Mouse (Mus musculus) liver, embryonic 14.5 days (tissue): ENCODE measurements at regions not wholly inside any gene's neighbourhood (a gene's known extent, or its start where the extent isn't known, plus 50 kb on each side); places are given as distances from the start of the nearest gene placed in this dataset.

ENCODE experiments used
- ATAC-seq: fragments of 200-750 bp; cut with Nextera tagmentation; 2 replicates; pipeline ENCODE4 v1.8.0; 2017; ENCODE audit warnings: moderate number of reproducible peaks, mild to moderate bottlenecking, moderate library complexity; ENCODE audit not compliant: insufficient read depth
- DNase-seq, 3 experiments: peaks; one replicate each; pipeline ENCODE4 v3.0.0-alpha.2; 2012 to 2013; ENCODE audit warnings: low read depth in 3 of 3, low spot score in 3 of 3
- H3K27ac ChIP-seq: fragments of 300-500 bp; sonication (generic); 2 replicates; pipeline ENCODE4 v1.5.1; 2014; ENCODE audit warnings: moderate library complexity, mild to moderate bottlenecking, control low read depth, inconsistent platforms
- H3K27me3 ChIP-seq: fragments of 300-500 bp; sonication (generic); 2 replicates; pipeline ENCODE4 v1.6.1; 2014; ENCODE audit warnings: mild to moderate bottlenecking, low read length, moderate library complexity; ENCODE audit not compliant: control insufficient read depth, insufficient read depth
- H3K36me3 ChIP-seq: fragments of 300-500 bp; sonication (generic); replicated peaks from 2 replicates; pipeline ENCODE4 v1.6.1; 2014; ENCODE audit warnings: low read depth; ENCODE audit not compliant: control insufficient read depth, insufficient read depth
- H3K4me1 ChIP-seq, 2 experiments: fragments of 200-500 bp in 1 of 2; fragments of 300-500 bp in 1 of 2; sonication (generic) in 1 of 2; replicated peaks; 2 replicates each; pipeline ENCODE4 v1.6.1; 2012 to 2014; ENCODE audit warnings: antibody characterized with exemption in 1 of 2, inconsistent platforms in 1 of 2, low read length in 1 of 2; ENCODE audit not compliant: control insufficient read depth in 2 of 2, insufficient read depth in 2 of 2
- H3K4me2 ChIP-seq: fragments of 300-500 bp; sonication (generic); 2 replicates; pipeline ENCODE4 v1.6.1; 2014; ENCODE audit warnings: low read depth, mild to moderate bottlenecking, control low read depth, moderate library complexity
- H3K4me3 ChIP-seq, 2 experiments: fragments of 200-500 bp in 1 of 2; fragments of 300-500 bp in 1 of 2; sonication (generic) in 1 of 2; 2 replicates each; pipeline ENCODE4 v1.5.1; 2012 to 2014; ENCODE audit warnings: low read depth in 2 of 2, low read length in 2 of 2, mild to moderate bottlenecking in 2 of 2, control low read depth in 1 of 2, inconsistent platforms in 1 of 2, moderate library complexity in 1 of 2; ENCODE audit not compliant: insufficient read depth in 1 of 2
- H3K9ac ChIP-seq: fragments of 300-500 bp; sonication (generic); replicated peaks from 2 replicates; pipeline ENCODE4 v1.6.1; 2014; ENCODE audit warnings: mild to moderate bottlenecking, control low read depth, moderate library complexity
- H3K9me3 ChIP-seq: fragments of 300-500 bp; sonication (generic); 2 replicates; pipeline ENCODE4 v1.6.1; 2016; ENCODE audit warnings: low read length, mixed read lengths; ENCODE audit not compliant: control insufficient read depth
- CTCF ChIP-seq: IDR thresholded peaks from 2 replicates; pipeline ENCODE4 v1.5.1; 2016; ENCODE audit warnings: antibody characterized with exemption, low read depth, control low read depth
- EP300 ChIP-seq: IDR thresholded peaks from 2 replicates; pipeline ENCODE4 v1.6.1; 2016; ENCODE audit warnings: antibody characterized with exemption, low read depth
- WGBS: fragments of 180-500 bp; shearing (Covaris S2); extraction: QIAGEN DNeasy Blood & Tissue Kit; methylation state at CpG from one replicate; pipeline ENCODE4 v1.1.7; 2014; ENCODE audit not compliant: insufficient replicate concordance; 5-methylcytosine and 5-hydroxymethylcytosine counted together

DNA sequence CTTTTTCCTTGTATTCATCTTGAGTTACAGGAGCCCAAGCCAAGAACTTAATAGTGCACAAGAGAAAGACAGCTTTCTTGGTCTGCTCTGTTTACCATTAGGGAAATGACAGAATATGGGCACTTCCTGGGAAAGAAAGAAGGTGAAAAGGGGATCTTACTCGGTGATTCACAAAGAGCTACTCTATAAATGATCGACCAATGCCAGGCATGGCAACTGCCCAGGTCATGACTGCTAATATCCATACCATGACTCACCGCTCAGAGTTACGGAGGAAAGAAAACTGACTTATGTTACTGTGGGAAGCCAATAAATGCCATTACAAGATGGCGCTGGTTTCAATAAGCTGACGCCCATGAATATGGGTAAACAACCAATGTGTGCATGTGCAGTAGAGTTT, 204.1 kb upstream of the Prok2 start:
- H3K4me2 ChIP-seq: no peak overlapping the region
- TF ChIP-seq EP300 (no peak), CTCF (no peak)
- WGBS: 79% methylated on average over 6 of the region's 6 CpGs
- ATAC-seq (no peak), DNase-seq (no peak)
- no peaks in the 10 kb centered on the region for H3K36me3 ChIP-seq
- no peaks in the 10 kb centered on the region for H3K27me3 ChIP-seq
- no peak overlapping the region for H3K4me3 ChIP-seq
- no peak overlapping the region for H3K27ac ChIP-seq
- H3K9me3 ChIP-seq: no peaks in the 10 kb centered on the region
- no peaks in the 10 kb centered on the region for H3K4me1 ChIP-seq
- no peak overlapping the region for H3K9ac ChIP-seq

DNA sequence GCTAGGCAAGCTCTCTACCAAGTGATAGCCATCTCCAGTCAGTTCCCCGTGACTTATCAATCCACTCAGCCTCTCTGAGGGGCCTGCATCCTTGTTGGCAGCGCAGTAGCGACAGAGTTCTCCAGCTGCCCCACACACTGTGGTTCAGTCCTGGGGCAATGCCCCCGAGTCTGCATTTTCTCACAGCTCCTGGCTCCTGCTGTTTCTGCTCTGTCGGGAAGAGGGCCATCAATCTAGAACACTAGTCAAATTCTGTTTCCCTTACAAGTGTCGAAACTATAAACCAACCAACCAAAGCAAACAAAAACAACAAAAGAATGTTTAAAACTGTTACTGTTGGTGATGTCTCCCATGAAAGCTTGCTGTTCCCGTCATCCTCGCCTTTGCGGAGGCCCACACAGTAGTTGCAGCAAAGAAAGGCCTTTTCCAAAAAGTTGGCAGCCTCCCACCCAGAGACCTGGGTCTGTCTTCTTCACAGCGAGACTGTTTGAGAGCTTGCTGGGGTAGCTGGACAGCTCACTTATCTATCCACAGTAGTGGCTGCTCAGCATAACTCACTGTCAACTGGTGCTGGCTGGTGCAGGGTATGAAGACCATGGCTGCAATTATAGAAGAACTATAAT, 201.9 kb upstream of the Prok2 start:
- Histone ChIP-seq H3K4me1 (no peaks in the 10 kb centered on the region), H3K4me2 (no peak overlapping the region), H3K9me3 (no peaks in the 10 kb centered on the region), H3K4me3 (no peak overlapping the region), H3K27ac (no peak overlapping the region), H3K9ac (no peak overlapping the region), H3K27me3 (no peaks in the 10 kb centered on the region), H3K36me3 (no peaks in the 10 kb centered on the region)
- no peak for DNase-seq
- WGBS: 47% methylated on average over 10 of the region's 10 CpGs
- TF ChIP-seq CTCF (no peak), EP300 (no peak)
- no peak for ATAC-seq

DNA sequence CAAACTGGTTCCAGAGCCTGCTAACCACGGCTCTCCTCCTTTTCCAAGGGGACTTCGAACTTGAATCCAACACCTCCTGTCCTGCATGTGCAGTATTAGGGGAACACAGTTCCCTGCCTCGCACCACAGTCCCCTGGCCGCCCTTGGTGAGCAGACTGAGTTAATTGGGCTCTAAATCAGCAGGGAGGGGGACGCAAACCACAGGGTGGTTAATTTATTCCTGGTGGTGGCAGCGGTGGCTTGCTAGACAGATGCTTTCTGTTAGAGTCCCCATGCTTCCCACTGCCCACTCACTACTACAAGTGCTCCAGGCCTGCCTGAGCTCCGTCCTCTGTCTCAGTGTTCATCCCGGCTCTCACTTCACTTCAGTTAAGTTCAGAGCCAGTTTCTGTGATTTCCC, 198.0 kb upstream of the Prok2 start:
- Histone ChIP-seq H3K4me2 (no peak overlapping the region), H3K4me1 (no peaks in the 10 kb centered on the region; a peak in 1 of 4 replicates), H3K9me3 (no peaks in the 10 kb centered on the region), H3K27me3 (no peaks in the 10 kb centered on the region), H3K4me3 (no peak overlapping the region), H3K27ac (no peak overlapping the region), H3K36me3 (no peaks in the 10 kb centered on the region), H3K9ac (no peak overlapping the region)
- no peak for TF ChIP-seq CTCF
- TF ChIP-seq EP300: no peak
- ATAC-seq (no peak), DNase-seq (no peak)
- 43% methylated on average over 8 of the region's 8 CpGs for WGBS

DNA sequence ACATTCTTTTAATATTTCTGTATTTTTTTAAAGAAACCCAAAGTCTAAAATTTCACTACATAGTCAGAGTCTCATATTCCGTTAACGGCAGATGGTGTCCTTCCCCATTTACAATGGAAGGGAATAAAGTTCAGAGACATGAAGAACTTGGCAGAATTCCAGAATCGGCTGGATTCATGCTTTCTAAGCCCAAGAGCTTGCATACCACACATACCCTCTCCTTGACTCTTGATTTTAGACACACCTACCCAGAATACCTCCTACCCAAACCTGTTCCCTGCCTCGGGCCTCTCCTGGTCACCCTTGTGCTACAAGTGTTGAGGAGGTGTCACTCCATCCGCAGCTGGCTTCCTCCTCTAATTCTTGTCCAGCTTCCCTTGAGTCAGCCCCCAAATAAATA, 195.8 kb upstream of the Prok2 start:
- no peak overlapping the region for H3K4me3 ChIP-seq
- no peaks in the 10 kb centered on the region for H3K27me3 ChIP-seq
- no peak overlapping the region for H3K4me2 ChIP-seq
- TF ChIP-seq CTCF: no peak
- no peak for TF ChIP-seq EP300
- DNase-seq (no peak), ATAC-seq (no peak)
- H3K27ac ChIP-seq: no peak overlapping the region
- H3K9me3 ChIP-seq: no peaks in the 10 kb centered on the region
- 57% methylated on average over 5 of the region's 5 CpGs for WGBS
- H3K36me3 ChIP-seq: no peaks in the 10 kb centered on the region
- H3K9ac ChIP-seq: no peak overlapping the region
- H3K4me1 ChIP-seq: no peaks in the 10 kb centered on the region; a peak in 1 of 4 replicates

DNA sequence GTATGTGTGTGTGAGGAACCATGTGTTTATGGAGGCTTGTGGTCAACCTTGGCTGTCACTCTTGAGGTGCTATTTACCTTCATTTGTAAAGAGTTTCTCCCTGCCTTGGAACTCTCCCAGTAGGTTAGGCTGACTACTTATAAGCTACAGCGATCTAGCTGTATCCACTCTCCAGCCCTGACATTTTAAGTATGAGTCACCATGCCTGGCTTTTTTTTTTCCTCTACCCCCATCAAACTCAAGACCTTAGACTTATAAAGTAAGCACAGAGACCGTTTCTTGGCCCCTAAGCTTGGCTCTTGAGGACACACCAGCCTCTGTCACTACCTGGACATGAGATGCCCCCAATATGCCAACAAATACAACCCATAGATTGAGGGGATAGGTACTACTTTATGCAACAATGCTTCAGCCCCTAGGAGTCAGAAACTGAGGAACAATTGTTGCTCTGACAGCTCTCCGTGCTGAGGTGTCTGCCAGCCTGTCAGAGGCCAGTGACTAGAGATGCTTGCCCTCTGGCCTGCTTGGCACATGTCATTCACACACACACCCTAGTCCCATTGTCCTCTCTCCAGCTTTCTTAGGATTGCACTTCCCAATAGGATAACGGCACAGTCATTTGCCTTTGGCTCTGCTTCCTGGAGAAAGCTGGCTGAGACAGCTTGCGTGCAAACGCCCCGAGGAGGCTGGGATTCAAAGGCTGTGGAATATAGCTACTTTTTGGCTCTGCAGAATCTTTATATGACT, 193.8 kb upstream of the Prok2 start:
- ATAC-seq: no peak
- no peak for TF ChIP-seq EP300
- H3K36me3 ChIP-seq: no peaks in the 10 kb centered on the region
- H3K9ac ChIP-seq: no peak overlapping the region
- no peaks in the 10 kb centered on the region for H3K9me3 ChIP-seq
- WGBS: 59% methylated on average over 7 of the region's 7 CpGs
- no peak overlapping the region for H3K4me3 ChIP-seq
- DNase-seq: no peak
- H3K4me1 ChIP-seq: no peaks in the 10 kb centered on the region; a peak in 1 of 4 replicates
- H3K27ac ChIP-seq: no peak overlapping the region
- no peak overlapping the region for H3K4me2 ChIP-seq
- H3K27me3 ChIP-seq: no peaks in the 10 kb centered on the region
